Mouse (Mus musculus): ENCODE measurements around the gene Arpp21. TPM values are rescaled to one million over a fixed set of nuclear protein-coding genes. Genes with fewer than 3 reads are reported as not detected.

The Arpp21 gene
- polyA plus RNA-seq, 1 experiment from 2014 or later = 0.83 TPM

DNA sequence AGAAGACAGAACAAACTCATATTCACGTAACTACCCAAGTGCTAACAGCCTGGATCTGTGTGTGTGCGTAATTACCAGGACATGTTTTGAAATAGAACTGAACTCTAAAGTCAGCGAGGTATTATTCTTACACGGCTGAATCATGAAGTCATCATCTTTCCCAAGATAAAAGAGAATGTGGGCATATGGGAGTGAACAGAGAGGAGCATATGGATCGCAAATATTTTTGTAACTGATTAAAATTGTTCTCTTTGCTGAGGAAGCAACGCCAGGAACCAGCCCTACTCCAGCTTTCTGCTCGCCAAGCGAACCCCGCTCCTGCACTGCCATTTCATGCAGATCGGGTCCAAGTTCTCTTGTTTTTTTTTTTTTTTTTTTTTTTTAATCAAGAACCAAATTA lies 46.3 kb downstream of the Arpp21 start:
- no peak for ATAC-seq
- WGBS (ENCODE audit: insufficient replicate concordance) = 81% methylated on average over 10 of the region's 10 CpGs

DNA sequence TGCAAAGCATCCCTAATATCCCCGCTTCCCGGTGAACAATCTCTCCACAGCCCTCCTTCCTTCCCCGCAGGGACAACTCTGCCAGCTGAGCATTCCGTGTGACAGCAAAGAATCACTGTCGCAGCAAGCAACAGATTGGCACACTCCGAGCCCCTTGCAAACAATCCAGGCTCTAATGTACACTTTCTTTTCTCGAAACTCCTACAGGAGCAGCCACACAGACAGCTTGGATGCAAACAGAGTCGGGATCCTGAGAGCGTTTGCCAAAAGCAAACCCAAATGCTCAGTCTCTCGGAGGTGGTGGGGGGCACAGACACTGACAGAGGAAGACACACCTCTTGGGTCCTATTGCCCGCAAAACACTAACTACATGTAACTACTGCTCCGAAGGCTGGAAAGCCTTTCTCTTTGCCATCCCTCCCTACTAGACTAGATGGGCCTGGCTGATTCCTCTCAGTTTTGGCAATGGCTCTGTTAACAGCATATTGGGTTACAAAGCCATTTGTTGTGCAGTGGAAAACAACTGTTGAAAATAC lies 47.3 kb downstream of the Arpp21 start:
- peaks cover 18% of the 10 kb centered on the region for H3K27me3 ChIP-seq (replicated peaks)
- H3K4me3 ChIP-seq = no peak overlapping the region
- no peak for ATAC-seq
- H3K4me2 ChIP-seq = no peak overlapping the region
- no peaks in the 10 kb centered on the region for H3K9me3 ChIP-seq (replicated peaks)
- peaks cover 9% of the 10 kb centered on the region for H3K4me1 ChIP-seq
- H3K27ac ChIP-seq = no peak overlapping the region
- 66% methylated on average over 12 of the region's 12 CpGs for WGBS (ENCODE audit: insufficient replicate concordance)
- H3K36me3 ChIP-seq = no peaks in the 10 kb centered on the region
- H3K9ac ChIP-seq = no peak overlapping the region

More for the DNA sequence above, 46.3 kb downstream of the Arpp21 start:
- no peaks in the 10 kb centered on the region for H3K9me3 ChIP-seq (replicated peaks)
- no peak overlapping the region for H3K4me2 ChIP-seq
- H3K27me3 ChIP-seq (replicated peaks) = peaks cover 13% of the 10 kb centered on the region
- peaks cover 9% of the 10 kb centered on the region for H3K4me1 ChIP-seq
- no peaks in the 10 kb centered on the region for H3K36me3 ChIP-seq
- no peak overlapping the region for H3K4me3 ChIP-seq
- H3K9ac ChIP-seq = no peak overlapping the region
- H3K27ac ChIP-seq = no peak overlapping the region

GRCm38 (mm10) chr9:112187667-112188066 lies 48.1 kb downstream of the Arpp21 start:
- Histone ChIP-seq H3K27ac (no peak overlapping the region), H3K4me2 (no peak overlapping the region), H3K4me1 (peaks cover 13% of the 10 kb centered on the region), H3K4me3 (no peak overlapping the region), H3K36me3 (no peaks in the 10 kb centered on the region), H3K9ac (no peak overlapping the region), H3K9me3 (replicated peaks) (no peaks in the 10 kb centered on the region), H3K27me3 (replicated peaks) (peaks cover 18% of the 10 kb centered on the region)
- WGBS (ENCODE audit: insufficient replicate concordance) = 65% methylated on average over 14 of the region's 14 CpGs
- no peak for ATAC-seq

DNA sequence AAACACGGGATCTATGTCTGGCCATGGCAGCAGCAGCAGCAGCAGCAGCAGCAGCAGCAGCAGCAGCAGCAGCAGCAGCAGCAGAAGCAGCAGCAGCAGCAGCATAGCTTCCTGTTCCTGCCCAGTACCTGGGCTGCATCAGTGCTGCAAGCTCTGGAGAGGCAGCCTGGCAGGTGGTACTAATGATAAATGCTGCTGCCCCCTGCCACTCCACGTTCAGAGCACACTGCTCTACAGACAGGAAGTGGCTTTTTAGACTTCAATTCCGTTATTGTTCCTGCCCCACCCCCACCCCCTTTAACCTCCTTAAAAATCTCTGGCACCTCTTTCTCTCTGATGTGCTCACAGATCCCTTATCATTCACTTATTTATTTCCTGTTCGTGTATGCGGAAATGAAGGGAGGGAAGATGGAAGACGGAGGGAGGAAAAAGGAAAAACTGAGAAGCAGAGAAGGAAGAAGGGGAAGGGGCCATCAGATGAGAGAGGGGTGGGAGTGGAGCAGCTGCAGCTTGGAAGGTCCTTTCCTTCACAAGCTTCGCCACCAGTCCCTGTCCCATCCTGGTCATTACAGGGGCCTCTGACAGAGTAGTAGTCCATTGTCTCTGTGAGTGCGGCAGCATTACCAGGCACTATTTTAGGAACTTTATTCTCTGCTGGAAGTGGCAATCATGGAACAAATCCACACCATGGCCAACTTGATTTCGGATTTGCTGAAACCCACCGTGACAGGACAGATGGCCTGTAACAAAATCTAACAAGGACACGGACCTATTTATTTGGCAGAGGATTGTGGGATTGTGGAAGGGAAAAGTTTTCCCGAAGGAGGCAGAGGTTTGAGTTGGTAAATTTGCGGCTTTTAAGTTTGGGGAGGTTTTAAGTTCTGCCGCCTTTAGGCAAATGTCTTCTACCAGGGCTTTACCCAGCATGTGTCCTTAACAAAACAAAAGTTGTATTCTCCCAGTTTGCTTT lies 49.1 kb downstream of the Arpp21 start:
- Histone ChIP-seq H3K36me3 (no peaks in the 10 kb centered on the region), H3K27me3 (replicated peaks) (peaks cover 18% of the 10 kb centered on the region), H3K4me3 (no peak overlapping the region), H3K9ac (no peak overlapping the region), H3K4me2 (peak overlapping the region; percentile 16; the same call in 1 of the 2 replicates), H3K4me1 (peaks cover 23% of the 10 kb centered on the region), H3K9me3 (replicated peaks) (no peaks in the 10 kb centered on the region), H3K27ac (no peak overlapping the region)
- ATAC-seq = peak; percentile 57; the same call in 1 of the 2 replicates
- 23% methylated on average over 14 of the region's 14 CpGs for WGBS (ENCODE audit: insufficient replicate concordance)

DNA sequence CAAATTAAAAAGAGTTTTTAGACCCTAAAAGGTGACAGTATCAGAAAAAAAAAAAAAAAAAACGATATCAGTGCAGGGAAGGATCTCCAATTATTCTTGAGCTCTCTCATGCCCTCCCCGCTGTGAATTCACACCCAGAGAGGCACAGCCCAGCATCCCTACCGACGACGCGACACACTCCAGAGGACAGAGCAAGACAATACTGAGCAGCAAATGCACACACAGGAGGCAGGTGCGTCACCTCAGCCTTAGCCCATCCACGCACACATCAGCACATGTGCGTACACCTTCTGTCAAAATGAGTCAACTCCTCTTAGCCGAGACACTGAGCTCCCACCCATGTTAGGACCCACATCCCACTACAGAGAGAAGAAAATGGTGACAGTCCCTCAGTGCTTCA lies 50.0 kb downstream of the Arpp21 start:
- Histone ChIP-seq H3K4me2 (no peak overlapping the region), H3K4me3 (no peak overlapping the region), H3K27me3 (replicated peaks) (peaks cover 18% of the 10 kb centered on the region), H3K27ac (no peak overlapping the region), H3K36me3 (no peaks in the 10 kb centered on the region), H3K9me3 (replicated peaks) (no peaks in the 10 kb centered on the region), H3K9ac (no peak overlapping the region), H3K4me1 (peaks cover 30% of the 10 kb centered on the region)
- 57% methylated on average over 10 of the region's 10 CpGs for WGBS (ENCODE audit: insufficient replicate concordance)
- ATAC-seq = no peak

DNA sequence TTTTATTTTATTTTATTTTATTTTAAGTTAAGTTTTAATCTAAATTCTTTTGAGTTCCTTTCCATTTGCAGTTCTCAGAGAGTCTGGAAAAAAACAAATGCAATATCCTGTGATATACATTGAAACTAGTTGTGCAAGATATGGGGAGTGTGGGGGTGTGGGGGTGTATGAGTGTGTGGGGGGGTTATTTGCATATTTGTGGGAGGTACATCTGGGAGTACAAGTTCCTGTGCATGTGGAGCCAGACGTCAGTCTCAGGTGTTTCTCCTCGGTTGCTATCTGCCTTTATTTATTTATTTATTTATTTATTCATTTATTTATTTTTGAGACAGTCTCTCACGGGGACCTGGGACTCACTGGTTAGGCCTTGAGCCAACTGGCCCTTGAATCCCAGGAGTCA lies 53.0 kb downstream of the Arpp21 start:
- Histone ChIP-seq H3K4me1 (peaks cover 54% of the 10 kb centered on the region), H3K27me3 (replicated peaks) (peaks cover 17% of the 10 kb centered on the region), H3K4me2 (no peak overlapping the region), H3K4me3 (no peak overlapping the region), H3K27ac (no peak overlapping the region), H3K9ac (no peak overlapping the region), H3K36me3 (no peaks in the 10 kb centered on the region), H3K9me3 (replicated peaks) (no peaks in the 10 kb centered on the region)
- WGBS (ENCODE audit: insufficient replicate concordance) = 51% methylated on average over 3 of the region's 3 CpGs
- ATAC-seq = no peak

GRCm38 (mm10) chr9:112180006-112180405 lies 55.7 kb downstream of the Arpp21 start:
- ATAC-seq = no peak
- H3K36me3 ChIP-seq = no peaks in the 10 kb centered on the region
- H3K9ac ChIP-seq = no peak overlapping the region
- no peak overlapping the region for H3K4me3 ChIP-seq
- H3K27ac ChIP-seq = no peak overlapping the region
- H3K9me3 ChIP-seq (replicated peaks) = no peaks in the 10 kb centered on the region
- H3K27me3 ChIP-seq (replicated peaks) = peaks cover 11% of the 10 kb centered on the region
- peaks cover 73% of the 10 kb centered on the region for H3K4me1 ChIP-seq
- 34% methylated on average over 4 of the region's 4 CpGs for WGBS (ENCODE audit: insufficient replicate concordance)
- no peak overlapping the region for H3K4me2 ChIP-seq

- H3K4me1 ChIP-seq = peaks cover 88% of the 10 kb centered on the region
- no peaks in the 10 kb centered on the region for H3K9me3 ChIP-seq (replicated peaks)
- peak; percentile 51 for ATAC-seq
- no peaks in the 10 kb centered on the region for H3K27me3 ChIP-seq (replicated peaks)
- H3K36me3 ChIP-seq = no peaks in the 10 kb centered on the region
- H3K27ac ChIP-seq = no peak overlapping the region
- 5% methylated on average over 5 of the region's 5 CpGs for WGBS (ENCODE audit: insufficient replicate concordance)
- no peak overlapping the region for H3K4me3 ChIP-seq
- H3K4me2 ChIP-seq = peak overlapping the region; percentile 47
- no peak overlapping the region for H3K9ac ChIP-seq
These were observed 57.3 kb downstream of the Arpp21 start for GRCm38 (mm10) chr9:112178438-112178837.

DNA sequence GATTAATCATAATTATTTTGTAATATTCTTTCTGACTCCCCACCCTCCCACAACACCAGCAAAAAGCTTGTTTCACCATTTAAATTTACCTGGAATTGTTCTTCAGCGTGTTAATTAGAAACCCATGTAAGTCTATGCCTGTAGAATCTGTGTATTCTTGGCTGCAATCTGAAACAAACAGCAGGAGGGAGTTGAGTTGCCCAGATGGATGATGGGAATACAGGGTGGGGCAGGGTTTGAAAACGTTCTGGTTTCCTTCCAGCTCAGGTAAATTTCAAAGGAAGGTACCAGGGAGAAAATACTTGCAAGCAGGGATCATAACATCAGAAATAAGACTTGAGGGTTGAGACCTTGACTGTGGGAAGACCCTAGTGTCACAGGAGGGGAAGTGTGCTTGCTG lies 58.2 kb downstream of the Arpp21 start:
- WGBS (ENCODE audit: insufficient replicate concordance) = 43% methylated on average over 2 of the region's 2 CpGs

GRCm38 (mm10) chr9:112176317-112176716 lies 59.4 kb downstream of the Arpp21 start:
- H3K9me3 ChIP-seq (replicated peaks) = no peaks in the 10 kb centered on the region
- 17% methylated on average over 6 of the region's 6 CpGs for WGBS (ENCODE audit: insufficient replicate concordance)
- H3K4me1 ChIP-seq = peaks cover 76% of the 10 kb centered on the region
- H3K36me3 ChIP-seq = no peaks in the 10 kb centered on the region
- no peak overlapping the region for H3K27ac ChIP-seq
- peak overlapping the region; percentile 43 for H3K4me2 ChIP-seq
- no peak overlapping the region for H3K4me3 ChIP-seq
- no peaks in the 10 kb centered on the region for H3K27me3 ChIP-seq (replicated peaks)
- ATAC-seq = peak; percentile 73
- no peak overlapping the region for H3K9ac ChIP-seq

More for the DNA sequence above, 58.2 kb downstream of the Arpp21 start:
- H3K27me3 ChIP-seq (replicated peaks) = no peaks in the 10 kb centered on the region
- no peak overlapping the region for H3K27ac ChIP-seq
- H3K9ac ChIP-seq = no peak overlapping the region
- H3K9me3 ChIP-seq (replicated peaks) = no peaks in the 10 kb centered on the region
- H3K4me1 ChIP-seq = peaks cover 89% of the 10 kb centered on the region
- H3K4me3 ChIP-seq = no peak overlapping the region
- no peak for ATAC-seq
- H3K36me3 ChIP-seq = no peaks in the 10 kb centered on the region
- H3K4me2 ChIP-seq = no peak overlapping the region

DNA sequence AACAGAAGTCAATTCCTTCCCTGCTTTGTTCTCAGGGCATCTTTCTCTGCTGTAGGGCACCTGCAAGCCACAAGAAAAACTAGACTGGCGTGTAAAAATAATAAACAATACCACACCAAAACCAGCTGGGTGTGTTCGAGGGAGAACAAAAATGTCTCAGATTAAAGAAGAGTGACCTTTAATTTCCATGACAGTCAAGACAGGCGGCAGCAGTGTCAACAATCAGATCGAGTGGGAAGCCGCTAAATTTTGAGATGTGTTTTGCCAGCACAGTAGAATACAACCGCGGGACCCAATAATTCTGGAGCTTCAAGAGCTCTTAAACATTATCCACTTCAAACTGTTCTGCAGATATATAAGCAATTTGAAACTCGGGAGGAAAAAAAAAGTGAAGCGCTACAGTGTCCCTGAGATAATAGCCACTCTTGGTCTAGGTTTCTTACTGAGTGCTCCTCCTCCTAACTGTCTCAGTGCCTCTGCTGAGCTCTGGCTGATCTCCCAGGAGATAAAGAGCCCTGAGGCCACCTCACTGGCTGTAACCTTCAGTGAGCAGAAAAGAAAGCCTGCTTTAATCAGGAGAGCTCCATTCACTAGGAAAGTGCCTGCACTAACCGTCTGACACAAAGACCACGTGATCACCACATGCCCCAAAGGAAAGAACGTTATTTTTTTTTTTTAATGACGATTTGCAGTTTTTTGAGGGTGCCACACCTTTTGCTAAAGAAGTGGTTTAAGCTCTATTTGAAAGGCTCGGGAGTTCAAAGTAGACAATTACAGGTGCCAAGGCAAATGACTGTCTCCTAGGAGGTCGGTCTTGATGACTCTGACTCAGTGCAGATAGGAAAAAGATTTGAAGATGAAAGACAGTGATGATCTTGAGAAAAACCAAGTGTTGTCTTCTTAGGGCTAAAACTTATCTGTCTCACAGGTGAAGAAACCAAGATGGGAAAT lies 61.1 kb downstream of the Arpp21 start:
- peaks cover 65% of the 10 kb centered on the region for H3K4me1 ChIP-seq
- ATAC-seq = peak; percentile 87
- WGBS (ENCODE audit: insufficient replicate concordance) = 15% methylated on average over 15 of the region's 15 CpGs
- H3K9me3 ChIP-seq (replicated peaks) = no peaks in the 10 kb centered on the region
- H3K27ac ChIP-seq = peak overlapping the region; percentile 56; the same call in 1 of the 2 replicates
- H3K36me3 ChIP-seq = no peaks in the 10 kb centered on the region
- peak overlapping the region; percentile 55 for H3K4me2 ChIP-seq
- no peak overlapping the region for H3K9ac ChIP-seq
- peak overlapping the region; percentile 30 for H3K4me3 ChIP-seq
- no peaks in the 10 kb centered on the region for H3K27me3 ChIP-seq (replicated peaks)

Data from liver, embryonic 12.5 days (tissue).